15 mouse cellular contexts compared by ENCODE assay signal in genomic region chr10:86320204-86320603, GRCm38 (mm10).
"Had no signal": no experiment of that assay in that cellular context is flagged by ENCODE, and none has a peak within 500 bp of the region (broad histone marks: within the 10 kb centered on the region; RNA-seq: fewer than 3 reads in every experiment).

No protein-coding gene starts in this region.

- H3K27me3 ChIP-seq: neural tube, embryonic 15.5 days; stomach, embryonic 15.5 days had no signal

- H3K4me1 ChIP-seq: stomach, embryonic 15.5 days had no signal

- H3K4me3 ChIP-seq: neural tube, embryonic 15.5 days; stomach, embryonic 15.5 days had no signal

- DNase-seq: retina, postnatal 1 day; right cerebral cortex, adult 18-20 months; right cerebral cortex, postnatal 14 days; right cerebral cortex, postnatal 25 days; right cerebral cortex, postnatal 4 days; spleen, adult 18-20 months; thymus, adult 18-20 months; thymus, adult 2 months; thymus, postnatal 14 days; thymus, postnatal 25 days; thymus, postnatal 36 days; thymus, postnatal 4 days had no signal

- H3K36me3 ChIP-seq: neural tube, embryonic 15.5 days; stomach, embryonic 15.5 days had no signal

- H3K9me3 ChIP-seq: neural tube, embryonic 15.5 days; stomach, embryonic 15.5 days had no signal

- H3K27ac ChIP-seq: neural tube, embryonic 15.5 days; stomach, embryonic 15.5 days; stomach, postnatal 0 days had no signal
